ENCODE assay signal across 23 mouse cellular contexts in the genomic region with DNA sequence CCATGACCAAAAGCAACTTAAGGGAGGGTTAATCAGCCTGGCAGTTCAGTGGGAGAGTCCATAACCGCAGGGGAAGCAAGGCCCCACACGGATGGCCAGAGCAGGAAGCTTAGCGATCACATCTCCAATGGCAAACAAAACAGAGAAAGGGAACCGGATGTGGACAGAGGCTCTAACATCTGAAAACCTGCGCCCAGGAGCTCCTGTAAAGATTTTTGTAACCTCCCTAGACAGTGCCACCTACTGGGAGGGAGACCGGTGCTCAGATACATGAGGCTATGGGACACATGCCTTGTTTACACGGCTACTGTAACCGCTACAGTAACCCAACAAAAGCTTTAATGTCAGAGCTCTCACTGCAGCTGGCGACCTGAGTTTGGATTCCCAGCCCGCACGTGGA. TPM values are rescaled to one million over a fixed set of nuclear protein-coding genes. Genes with fewer than 3 reads are reported as not detected.
A peak's percentile ranks its signal among the peaks of the same experiment; 100 is the strongest.
DNase-seq lines count a peak whose midpoint lies in the region; TF ChIP-seq lines count a peak whose summit lies in the region.
"Had no signal": no experiment of that assay in that cellular context is flagged by ENCODE, and none has a peak within 500 bp of the region (broad histone marks: within the 10 kb centered on the region; RNA-seq: fewer than 3 reads in every experiment).

No protein-coding gene starts in this region.

- no peak overlapping the region for H3K4me3 ChIP-seq in layer of hippocampus, adult 2 months
- H3K4me3 ChIP-seq: hindbrain, embryonic 13.5 days; left cerebral cortex, adult 2 months; liver, embryonic 12.5 days had no signal

- TF ChIP-seq CTCF in layer of hippocampus, adult 2 months (conservative IDR thresholded peaks at IDR 0.05) = peak; percentile 24

- peak; percentile 74 for DNase-seq in heart, adult 11 months
- no peak for DNase-seq in heart, postnatal 4 days
- DNase-seq in layer of hippocampus, adult 2 months (ENCODE audit: low spot score in 2 of 2) = no peak
- DNase-seq in layer of hippocampus, postnatal 14 days (ENCODE audit: low spot score in 2 of 2) = no peak
- DNase-seq in ZHBTc4 (ENCODE audit: low read depth, low spot score) = peak; percentile 46
- DNase-seq in ovary, postnatal 14 days (ENCODE audit: low spot score) = no peak
- no peak for DNase-seq in lung, postnatal 4 days
- DNase-seq: adrenal gland, postnatal 14 days; cerebellum, adult 11 months; cerebellum, adult 9-10 months; cerebellum, postnatal 36 days; heart, postnatal 14 days; kidney, adult 9 months; kidney, postnatal 14 days; liver, postnatal 0 days; midbrain, embryonic 14.5 days; right cerebral cortex, postnatal 25 days; thymus, postnatal 25 days had no signal

- no peak overlapping the region for H3K27ac ChIP-seq in layer of hippocampus, adult 2 months
- H3K27ac ChIP-seq: hindbrain, embryonic 13.5 days; left cerebral cortex, adult 2 months; liver, embryonic 12.5 days; macrophage had no signal

RNA-seq across cellular contexts. Expression of gene Slain1, which starts 59.2 kb away (rescaled TPM):
- under 1 TPM; 0.31 to 0.45 TPM for total RNA-seq in heart, postnatal 4 days (2021)
- total RNA-seq in layer of hippocampus, adult 2 months (2021) = 10 to 100 TPM; 49.9 to 53.7 TPM
- total RNA-seq in layer of hippocampus, postnatal 14 days (2021) = 10 to 100 TPM; 54.8 to 55.4 TPM
- total RNA-seq: gastrocnemius, adult 8-10 months had no signal

Comparison
In these comparisons a context has a peak if more than half of its experiments do, and no peak if none do; other contexts are left out.
1. DNase-seq: peak in heart, adult 11 months (single experiment) and ZHBTc4 (single experiment); none in heart, postnatal 4 days (single experiment), layer of hippocampus, adult 2 months (0 of 2), layer of hippocampus, postnatal 14 days (0 of 2), ovary, postnatal 14 days (single experiment) and lung, postnatal 4 days (0 of 2).
2. RNA of gene Slain1, which starts 59.2 kb away (total RNA-seq): 54.8 to 55.4 TPM in layer of hippocampus, postnatal 14 days and 49.9 to 53.7 TPM in layer of hippocampus, adult 2 months; 0.31 to 0.45 TPM in heart, postnatal 4 days; every median in the first group is over 10 times any median in the second.